Mouse (Mus musculus) heart, adult 2 months (tissue): ENCODE data around the gene Htr2a. TPM values are rescaled to one million over a fixed set of nuclear protein-coding genes. Genes with fewer than 3 reads are reported as not detected.

Source experiments
- DNase-seq, 2 experiments: peaks; one replicate each; pipeline ENCODE4 v3.0.0; 2021
- H3K27ac ChIP-seq: fragments of 200-600 bp; 2 replicates; pipeline ENCODE4 v1.8.1; 2022
- H3K27me3 ChIP-seq: fragments of 200-500 bp; 2 replicates; pipeline ENCODE4 v1.6.1; 2012; ENCODE audit warnings: mild to moderate bottlenecking, low read length, inconsistent platforms, mixed read lengths; ENCODE audit not compliant: control insufficient read depth, insufficient read depth
- H3K36me3 ChIP-seq: fragments of 200-500 bp; 2 replicates; pipeline ENCODE4 v1.6.1; 2012; ENCODE audit warnings: low read length, inconsistent platforms; ENCODE audit not compliant: control insufficient read depth, insufficient read depth
- H3K4me1 ChIP-seq: fragments of 200-500 bp; 2 replicates; pipeline ENCODE4 v1.6.1; 2011; ENCODE audit warnings: low read length; ENCODE audit not compliant: control insufficient read depth, insufficient read depth
- H3K4me3 ChIP-seq: fragments of 200-600 bp; 2 replicates; pipeline ENCODE4 v1.8.1; 2022
- H3K79me2 ChIP-seq: fragments of 200-500 bp; replicated peaks from 2 replicates; pipeline ENCODE4 v1.6.1; 2012; ENCODE audit warnings: mild to moderate bottlenecking, inconsistent platforms, low read length, moderate library complexity, mixed read lengths; ENCODE audit not compliant: control insufficient read depth, insufficient read depth
- H3K9ac ChIP-seq: fragments of 200-500 bp; 2 replicates; pipeline ENCODE4 v1.6.1; 2012; ENCODE audit warnings: low read depth, mild to moderate bottlenecking, control low read depth, inconsistent platforms, low read length, mixed read lengths
- CTCF ChIP-seq: fragments of 200-600 bp; IDR thresholded peaks from 2 replicates; pipeline ENCODE4 v1.8.1; 2022; ENCODE audit warnings: antibody characterized with exemption, mild to moderate bottlenecking, moderate library complexity
- EP300 ChIP-seq: fragments of 200-500 bp; IDR thresholded peaks from 2 replicates; pipeline ENCODE4 v1.6.1; 2011; ENCODE audit warnings: low read depth, low read length, control low read depth; ENCODE audit not compliant: insufficient read depth
- POLR2A ChIP-seq: fragments of 200-500 bp; IDR thresholded peaks from 2 replicates; pipeline ENCODE4 v1.6.1; 2011; ENCODE audit warnings: mild to moderate bottlenecking, low read depth, low read length, control low read depth; ENCODE audit not compliant: insufficient read depth
- WGBS: fragments of 180-500 bp; shearing (Covaris S2); methylation state at CpG from one replicate; pipeline ENCODE4 v1.1.7; 2018; 5-methylcytosine and 5-hydroxymethylcytosine counted together
- intact Hi-C: fragments of 180-260 bp; cut with DNase I; formaldehyde crosslinking; loops from one replicate; pipeline ENCODE4 v1.15.1; 2025
- long read RNA-seq: library from polyadenylated mRNA; stranded (forward); transcript quantifications from one replicate; pipeline ENCODE4 v2.0.0, GENCODE M21; 2021
- polyA plus RNA-seq: library from polyadenylated mRNA; depleted of rRNA; stranded (reverse); fragments of >200 nt; gene quantifications from 2 replicates; pipeline ENCODE4 v1.2.3, GENCODE M21; 2012; rRNA removed
- total RNA-seq, 2 experiments: library from RNA; stranded (reverse); gene quantifications; 2 replicates each; pipeline ENCODE4 v1.2.3; 2021

Gene Htr2a
- total RNA-seq = under 1 TPM; 0.73 to 0.77 TPM
- 0.32 and 0.33 TPM in 2 replicates for polyA plus RNA-seq
- long read RNA-seq = 0 reads

- H3K4me1 ChIP-seq = peaks cover 2% of the 10 kb centered on the region
- H3K9ac ChIP-seq = peak within 1 kb of the TSS; percentile 30
- DNase-seq = no peak
- under 1% methylated on average over 20 of the region's 20 CpGs for WGBS
- H3K36me3 ChIP-seq = no peaks in the 10 kb centered on the region
- no peak within 1 kb of the TSS for H3K27ac ChIP-seq
- intact Hi-C loops = loop anchor here (10.0 kb wide), 3 partner anchors 334 to 1116 kb away; partner anchors contain the start of gene Sucla2
- no peaks in the 10 kb centered on the region for H3K27me3 ChIP-seq
- TF ChIP-seq EP300 = no peak
- no peak for TF ChIP-seq POLR2A
- TF ChIP-seq CTCF = peak; percentile 19; the same call in 1 of the 2 replicates
- no peaks in the 10 kb centered on the region for H3K79me2 ChIP-seq
- H3K4me3 ChIP-seq = peak within 1 kb of the TSS; percentile 47
Observed at GRCm38 (mm10) chr14:74640819-74641381, at the start of gene Htr2a. Htr2a (plus strand) TSS chr14:74640840.

GRCm38 (mm10) chr14:74601333-74602087 is 39.1 kb upstream of the Htr2a start:
- DNase-seq = no peak
- Histone ChIP-seq H3K9ac (no peak overlapping the region), H3K36me3 (no peaks in the 10 kb centered on the region), H3K79me2 (no peaks in the 10 kb centered on the region), H3K27me3 (no peaks in the 10 kb centered on the region), H3K4me3 (no peak overlapping the region), H3K4me1 (no peaks in the 10 kb centered on the region; the same call in 1 of the 2 replicates), H3K27ac (no peak overlapping the region)
- 68% methylated on average over 5 of the region's 5 CpGs for WGBS
- intact Hi-C loops = loop anchor here (5.0 to 10.0 kb wide), 3 partner anchors 49 to 824 kb away; no protein-coding TSS in a partner anchor
- no peak for TF ChIP-seq EP300
- TF ChIP-seq CTCF = no peak
- no peak for TF ChIP-seq POLR2A

GRCm38 (mm10) chr14:74602543-74602942 is 38.1 kb upstream of the Htr2a start:
- Histone ChIP-seq H3K4me1 (no peaks in the 10 kb centered on the region; the same call in 1 of the 2 replicates), H3K4me3 (no peak overlapping the region), H3K9ac (no peak overlapping the region), H3K79me2 (no peaks in the 10 kb centered on the region), H3K27ac (no peak overlapping the region), H3K36me3 (no peaks in the 10 kb centered on the region), H3K27me3 (no peaks in the 10 kb centered on the region)
- DNase-seq = peak; percentile 21 to 50
- WGBS = 33% methylated on average over 7 of the region's 7 CpGs
- TF ChIP-seq CTCF = no peak; the same call in 1 of the 2 replicates
- no peak for TF ChIP-seq EP300
- no peak for TF ChIP-seq POLR2A
- intact Hi-C loops = loop anchor here (5.0 to 10.0 kb wide), 3 partner anchors 50 to 825 kb away; no protein-coding TSS in a partner anchor

GRCm38 (mm10) chr14:74603131-74603766 is 37.4 kb upstream of the Htr2a start:
- Histone ChIP-seq H3K36me3 (no peaks in the 10 kb centered on the region), H3K27me3 (no peaks in the 10 kb centered on the region), H3K9ac (no peak overlapping the region), H3K4me1 (no peaks in the 10 kb centered on the region; the same call in 1 of the 2 replicates), H3K27ac (no peak overlapping the region), H3K4me3 (no peak overlapping the region), H3K79me2 (no peaks in the 10 kb centered on the region)
- WGBS = 73% methylated on average over 7 of the region's 7 CpGs
- no peak for TF ChIP-seq EP300
- TF ChIP-seq CTCF = no peak
- intact Hi-C loops = loop anchor here (5.0 to 10.0 kb wide), 3 partner anchors 51 to 826 kb away; no protein-coding TSS in a partner anchor
- no peak for DNase-seq

DNA sequence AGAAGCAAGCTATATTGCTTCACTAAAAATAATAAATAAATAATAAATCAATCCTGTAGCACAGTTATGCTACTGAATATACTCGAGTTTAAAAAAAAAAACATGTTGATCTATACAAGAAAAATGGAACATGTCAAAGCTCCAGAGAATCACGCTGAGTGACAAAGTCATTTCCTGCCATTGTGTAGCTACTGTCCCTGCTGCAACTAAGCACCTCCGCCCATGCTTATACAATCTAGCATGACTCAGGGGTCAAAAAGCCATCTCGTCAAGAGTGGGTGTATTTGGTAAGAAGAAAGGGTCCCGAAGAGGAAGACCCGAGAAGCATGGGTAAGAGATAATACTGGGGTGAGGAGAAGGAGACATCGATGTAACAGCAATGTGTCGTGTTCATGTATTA is 29.3 kb upstream of the Htr2a start:
- H3K27ac ChIP-seq = no peak overlapping the region
- peaks cover 2% of the 10 kb centered on the region; the same call in 1 of the 2 replicates for H3K4me1 ChIP-seq
- H3K27me3 ChIP-seq = no peaks in the 10 kb centered on the region
- no peaks in the 10 kb centered on the region for H3K79me2 ChIP-seq
- H3K4me3 ChIP-seq = no peak overlapping the region
- no peak overlapping the region for H3K9ac ChIP-seq
- intact Hi-C loops = no loop called here
- H3K36me3 ChIP-seq = no peaks in the 10 kb centered on the region
- TF ChIP-seq EP300 (peak; percentile 80), POLR2A (no peak)
- 30% methylated on average over 8 of the region's 8 CpGs for WGBS
- DNase-seq = peak in 1 of 2 experiments; percentile 4
